ENCODE assay signal across 8 mouse cellular contexts in the genomic region with DNA sequence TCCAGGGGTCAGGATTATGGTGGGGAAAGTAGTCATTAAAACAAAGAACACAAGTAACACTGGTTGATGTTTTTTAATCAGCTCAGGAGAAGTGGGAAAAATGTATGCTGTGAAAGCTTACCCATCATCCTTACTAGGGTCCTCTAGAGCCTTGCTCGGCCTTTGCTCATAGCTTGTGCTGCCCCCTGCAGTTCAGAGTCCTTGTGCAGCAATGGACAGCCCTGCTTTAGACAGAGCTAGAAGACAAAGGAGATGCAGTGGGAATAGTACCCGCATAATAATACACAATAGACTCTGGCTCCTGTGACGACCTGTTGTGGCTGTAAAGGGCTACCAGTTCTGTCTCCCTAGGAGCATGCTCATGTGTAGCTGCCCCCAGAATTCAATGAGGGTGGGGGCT.
DNase-seq lines count a peak whose midpoint lies in the region; ATAC-seq lines count a peak whose summit lies in the region.
"Had no signal": no experiment of that assay in that cellular context is flagged by ENCODE, and none has a peak within 500 bp of the region (broad histone marks: within the 10 kb centered on the region; RNA-seq: fewer than 3 reads in every experiment).

No protein-coding gene starts in this region.

- no peaks in the 10 kb centered on the region for H3K9me3 ChIP-seq in neural tube, embryonic 15.5 days (replicated peaks)
- no peaks in the 10 kb centered on the region for H3K9me3 ChIP-seq in forebrain, embryonic 12.5 days
- no peaks in the 10 kb centered on the region for H3K9me3 ChIP-seq in midbrain, embryonic 14.5 days (ENCODE audit: control insufficient read depth, low read length)
- H3K9me3 ChIP-seq: stomach, embryonic 15.5 days had no signal

- no peaks in the 10 kb centered on the region for H3K27me3 ChIP-seq in neural tube, embryonic 15.5 days (replicated peaks)
- no peaks in the 10 kb centered on the region for H3K27me3 ChIP-seq in forebrain, embryonic 12.5 days
- H3K27me3 ChIP-seq in midbrain, embryonic 14.5 days (ENCODE audit: control insufficient read depth, insufficient read depth, low read length): no peaks in the 10 kb centered on the region
- H3K27me3 ChIP-seq: stomach, embryonic 15.5 days had no signal

- H3K4me3 ChIP-seq in neural tube, embryonic 15.5 days (replicated peaks): no peak overlapping the region
- no peak overlapping the region for H3K4me3 ChIP-seq in forebrain, embryonic 12.5 days (replicated peaks)
- no peak overlapping the region for H3K4me3 ChIP-seq in midbrain, embryonic 14.5 days (replicated peaks; ENCODE audit: low read depth, low read length)
- H3K4me3 ChIP-seq: stomach, embryonic 15.5 days had no signal

- H3K36me3 ChIP-seq in neural tube, embryonic 15.5 days: no peaks in the 10 kb centered on the region
- H3K36me3 ChIP-seq in forebrain, embryonic 12.5 days (replicated peaks): no peaks in the 10 kb centered on the region
- no peaks in the 10 kb centered on the region for H3K36me3 ChIP-seq in midbrain, embryonic 14.5 days (ENCODE audit: control insufficient read depth, insufficient read depth, low read length)
- H3K36me3 ChIP-seq: stomach, embryonic 15.5 days had no signal

- no peaks in the 10 kb centered on the region for H3K4me1 ChIP-seq in neural tube, embryonic 15.5 days
- no peaks in the 10 kb centered on the region for H3K4me1 ChIP-seq in forebrain, embryonic 12.5 days
- no peaks in the 10 kb centered on the region for H3K4me1 ChIP-seq in midbrain, embryonic 14.5 days (ENCODE audit: control insufficient read depth, insufficient read depth, low read length)
- H3K4me1 ChIP-seq: stomach, embryonic 15.5 days had no signal

- ATAC-seq in neural tube, embryonic 15.5 days (ENCODE audit: low FRiP score): no peak
- ATAC-seq in forebrain, embryonic 12.5 days (ENCODE audit: low FRiP score): peak; percentile 41; the same call in 1 of the 2 replicates
- ATAC-seq in midbrain, embryonic 14.5 days (ENCODE audit: low FRiP score, low TSS enrichment): peak; percentile 40; the same call in 1 of the 2 replicates

- 21% methylated on average over 3 of the region's 3 CpGs for WGBS in neural tube, embryonic 15.5 days
- 21% methylated on average over 3 of the region's 3 CpGs for WGBS in forebrain, embryonic 12.5 days
- WGBS in midbrain, embryonic 14.5 days: 13% methylated on average over 3 of the region's 3 CpGs

- H3K9ac ChIP-seq in neural tube, embryonic 15.5 days (replicated peaks): no peak overlapping the region
- no peak overlapping the region for H3K9ac ChIP-seq in forebrain, embryonic 12.5 days
- H3K9ac ChIP-seq in midbrain, embryonic 14.5 days (replicated peaks; ENCODE audit: low read length): no peak overlapping the region
- H3K9ac ChIP-seq: stomach, embryonic 15.5 days had no signal

- no peak overlapping the region for H3K27ac ChIP-seq in neural tube, embryonic 15.5 days (replicated peaks)
- no peak overlapping the region for H3K27ac ChIP-seq in forebrain, embryonic 12.5 days
- H3K27ac ChIP-seq in midbrain, embryonic 14.5 days (replicated peaks; ENCODE audit: low read depth, low read length): no peak overlapping the region
- H3K27ac ChIP-seq: stomach, embryonic 15.5 days had no signal

- peak; percentile 31 for DNase-seq in neural tube, embryonic 10.5 days (ENCODE audit: extremely low spot score, low spot score)
- peak; percentile 74 for DNase-seq in adrenal gland, postnatal 10 days
- DNase-seq in kidney, postnatal 25 days: peak; percentile 37 to 58
- peak; percentile 67 for DNase-seq in midbrain, embryonic 14.5 days
- no peak for DNase-seq in urinary bladder, postnatal 36 days (ENCODE audit: low spot score in 2 of 2)

- H3K4me2 ChIP-seq in neural tube, embryonic 15.5 days: no peak overlapping the region
- H3K4me2 ChIP-seq in forebrain, embryonic 12.5 days: no peak overlapping the region
- no peak overlapping the region for H3K4me2 ChIP-seq in midbrain, embryonic 14.5 days (ENCODE audit: low read length)
- H3K4me2 ChIP-seq: stomach, embryonic 15.5 days had no signal

Comparison
In these comparisons a context has a peak if more than half of its experiments do, and no peak if none do; other contexts are left out.
1. DNase-seq: peak in neural tube, embryonic 10.5 days (single experiment), adrenal gland, postnatal 10 days (single experiment), kidney, postnatal 25 days (2 of 2) and midbrain, embryonic 14.5 days (single experiment); none in urinary bladder, postnatal 36 days (0 of 2).